Mouse (Mus musculus) cerebral cortex, adult 2 months (tissue): ENCODE results near the gene Cebpzos.

ENCODE experiments used
- WGBS: fragments of 180-500 bp; shearing (Covaris S2); methylation state at CpG from one replicate; pipeline ENCODE4 v1.1.7; 2018; 5-methylcytosine and 5-hydroxymethylcytosine counted together

Gene Cebpzos

DNA sequence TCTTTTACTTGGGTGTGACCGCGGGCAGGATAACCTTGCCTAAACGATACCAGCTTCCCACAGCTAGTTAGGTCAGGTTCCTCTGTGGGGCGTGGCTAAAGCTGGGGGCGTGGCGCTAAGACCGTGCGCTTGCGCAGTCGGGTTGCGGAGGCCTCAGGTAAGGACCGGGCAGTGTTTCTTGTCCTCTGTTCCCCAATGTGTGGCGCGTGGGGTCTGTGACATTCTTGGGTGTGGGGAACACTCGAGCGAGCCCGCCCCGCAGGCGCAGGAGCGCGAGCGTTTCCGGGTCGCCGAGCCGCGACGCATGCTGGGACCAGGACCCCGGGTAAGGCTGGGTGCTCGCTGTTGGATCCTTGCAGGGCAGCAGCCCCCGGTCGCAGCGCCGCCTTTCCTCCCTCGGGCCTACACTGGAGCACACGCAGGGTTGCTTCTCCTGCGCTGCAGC, at the start of gene Cebpzos:
Gene Cebpzos (plus strand): TSS at position 132 of the 445 bp plus-strand sequence.
- under 1% methylated on average over 37 of the region's 37 CpGs for WGBS

DNA sequence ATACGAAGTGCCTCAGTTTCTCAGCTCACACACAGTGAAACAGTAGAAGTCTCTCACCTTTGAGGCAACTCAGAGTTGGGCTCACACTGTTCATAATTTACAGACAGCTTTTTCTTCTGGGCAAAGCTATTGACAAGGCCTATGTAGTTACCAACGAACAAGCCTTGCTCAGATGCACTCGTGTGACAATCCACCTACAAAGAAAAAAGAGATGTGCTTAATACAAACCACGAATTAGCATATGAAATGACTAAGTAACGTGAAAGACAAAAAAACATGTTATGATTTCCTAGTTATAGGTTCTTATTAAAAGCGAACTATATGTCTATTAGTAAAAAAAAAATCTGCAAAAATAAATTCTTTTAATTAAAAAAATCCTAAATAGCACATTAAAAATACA, 42.4 kb upstream of the Cebpzos start:
- WGBS: 88% methylated on average over 6 of the region's 6 CpGs

DNA sequence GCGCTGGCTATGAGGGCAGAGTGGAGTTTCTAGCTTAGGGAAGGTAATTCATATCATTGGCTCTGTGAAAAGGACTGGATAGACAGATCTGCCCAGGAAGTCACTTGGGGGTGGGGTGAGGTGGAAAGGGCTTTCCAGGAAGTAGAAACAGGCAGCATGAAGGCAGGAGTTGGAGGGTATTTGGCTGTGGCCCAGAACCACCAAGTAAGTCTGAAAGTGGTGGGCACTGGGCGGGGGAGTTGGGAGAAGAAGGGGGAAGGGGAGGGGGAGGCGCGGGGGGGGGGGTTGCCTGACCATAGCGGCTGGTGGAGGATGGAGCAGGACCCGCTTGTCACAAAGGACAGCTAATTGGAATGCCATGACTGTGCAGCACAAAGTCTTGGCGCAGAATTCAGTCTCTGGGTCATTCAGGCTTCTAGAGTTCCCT, 34.4 kb upstream of the Cebpzos start:
- 8% methylated on average over 6 of the region's 7 CpGs for WGBS

DNA sequence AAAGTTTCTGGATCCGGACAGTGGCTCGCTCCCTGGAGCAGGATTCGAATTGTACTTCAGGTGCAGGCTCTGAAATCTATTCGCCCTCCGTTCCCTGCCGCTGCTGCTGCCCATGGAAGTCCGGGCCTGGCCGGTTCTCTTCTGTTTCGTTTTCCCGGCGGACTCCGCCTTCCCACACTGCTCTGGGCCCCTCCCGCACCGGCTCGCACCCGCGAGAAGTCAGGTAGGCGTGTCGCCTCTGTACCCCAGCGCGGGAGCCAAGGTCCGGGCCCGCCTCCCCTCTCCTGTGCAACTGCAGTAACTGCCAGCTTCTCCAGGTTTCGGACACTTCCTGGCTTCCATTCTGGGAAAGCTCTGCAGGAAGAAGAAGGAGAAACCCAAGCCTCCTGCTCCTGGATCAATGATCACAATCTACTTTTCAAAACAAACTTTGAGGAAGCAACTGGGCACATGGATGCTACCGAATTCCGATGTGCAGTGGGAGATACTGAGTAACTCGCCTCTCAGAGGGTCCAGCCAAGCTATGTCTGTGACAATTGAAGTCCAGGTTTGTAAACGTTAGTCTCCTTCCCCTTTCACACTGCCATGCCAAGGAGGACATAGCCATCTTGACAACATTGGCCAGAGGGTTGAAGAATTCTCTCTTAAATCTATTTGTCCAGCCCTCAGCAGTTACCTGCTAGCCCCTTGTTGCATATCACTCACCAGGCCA, 33.7 kb upstream of the Cebpzos start, which contains the start of gene Eif2ak2:
Gene Eif2ak2 (minus strand): TSS at position 173 of the 712 bp plus-strand sequence.
- WGBS: 5% methylated on average over 28 of the region's 28 CpGs

DNA sequence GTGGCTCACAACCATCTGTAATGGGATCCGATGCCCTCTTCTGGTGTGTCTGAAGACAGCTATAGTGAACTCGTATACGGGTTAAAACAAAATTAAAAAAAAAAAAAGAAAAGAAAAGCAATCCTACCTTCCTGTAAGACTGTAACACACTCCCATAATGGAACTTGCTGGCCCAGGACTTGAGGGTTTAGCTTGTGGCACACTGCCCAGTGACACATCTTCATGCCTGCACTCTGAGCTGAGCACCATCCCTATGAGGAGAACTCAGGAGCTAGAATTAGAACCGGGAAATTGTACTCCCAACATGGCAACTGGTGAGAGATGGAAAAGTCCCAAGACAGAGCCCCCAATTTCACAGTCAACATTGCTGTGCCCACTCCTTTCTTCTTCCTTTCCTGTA, 33.0 kb upstream of the Cebpzos start:
- 86% methylated on average over 4 of the region's 4 CpGs for WGBS

DNA sequence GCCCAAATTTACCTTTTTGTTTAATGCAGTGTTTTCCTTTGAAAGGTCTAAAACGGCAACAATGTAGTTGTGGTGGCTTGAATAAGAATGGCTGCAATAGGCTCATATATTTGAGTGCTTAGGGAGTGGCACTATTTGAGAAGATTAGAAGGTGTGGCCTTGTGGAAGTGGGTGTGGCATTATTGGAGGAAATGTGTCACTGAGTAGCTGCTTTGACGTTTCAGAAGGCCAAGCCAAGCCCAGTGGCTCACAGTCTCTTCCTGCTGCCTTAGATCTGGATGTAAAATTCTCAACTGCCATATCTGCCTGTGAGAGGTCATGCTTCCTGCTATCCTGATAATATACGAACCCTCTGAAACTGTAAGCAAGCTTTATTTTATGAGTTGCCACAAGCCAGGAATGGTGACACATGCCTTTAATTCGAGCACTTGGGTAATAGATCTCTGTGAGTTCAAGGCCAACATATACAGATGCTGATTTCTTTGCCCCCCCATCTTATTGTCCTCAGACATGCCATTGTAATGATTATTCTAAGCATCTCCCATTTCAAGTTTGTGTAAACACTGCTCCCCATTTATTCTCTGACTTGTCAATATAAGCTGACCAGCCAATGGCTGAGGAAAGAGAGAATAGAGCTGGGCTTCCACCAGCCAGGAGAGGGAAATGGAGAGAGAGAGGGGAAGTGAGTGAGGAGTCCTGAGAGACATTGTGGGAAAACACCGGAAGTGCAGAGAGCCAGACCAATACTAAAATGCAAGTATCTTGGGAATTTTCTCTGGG, 30.8 kb upstream of the Cebpzos start:
- WGBS: 83% methylated on average over 5 of the region's 5 CpGs

DNA sequence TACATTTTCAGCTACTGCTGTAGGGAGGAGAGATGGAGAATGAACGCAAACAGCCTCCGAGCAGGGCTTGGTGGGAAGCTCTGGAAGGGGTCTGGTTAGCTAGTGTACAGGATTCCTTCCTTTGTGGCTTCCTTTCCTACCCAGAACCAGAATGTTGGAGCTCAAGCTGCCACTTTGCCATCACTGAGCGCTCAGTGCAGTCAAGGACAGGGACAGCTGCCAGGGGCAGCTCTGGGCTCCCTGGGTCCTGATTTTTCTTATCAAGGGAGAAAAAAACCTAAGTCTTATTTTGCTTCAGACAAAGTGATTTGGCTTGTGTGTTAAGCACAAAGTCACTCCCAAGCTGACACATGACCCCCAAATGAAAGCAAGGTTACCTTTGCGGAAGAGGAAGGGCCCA, 27.7 kb upstream of the Cebpzos start:
- 89% methylated on average over 4 of the region's 4 CpGs for WGBS

DNA sequence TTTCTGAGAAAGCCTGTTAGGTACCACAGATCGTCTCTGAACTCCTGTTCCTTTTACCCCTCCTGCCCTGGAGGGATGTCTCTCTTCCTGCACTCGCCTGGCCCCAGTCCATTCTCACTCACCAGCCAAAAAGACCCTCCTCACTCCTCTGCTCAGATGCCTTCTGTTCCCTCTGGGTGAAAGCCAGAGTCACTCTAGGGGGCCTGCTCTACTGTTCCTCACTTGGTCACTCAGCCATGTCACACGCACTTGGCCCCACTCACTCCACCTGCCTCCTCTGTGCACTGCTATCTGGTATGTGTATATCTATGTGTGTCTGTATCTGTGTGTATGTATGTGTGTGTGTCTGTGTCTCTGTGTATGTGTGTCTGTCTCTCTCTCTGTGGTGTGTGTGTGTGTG, 27.1 kb upstream of the Cebpzos start:
- 63% methylated on average over 3 of the region's 3 CpGs for WGBS

DNA sequence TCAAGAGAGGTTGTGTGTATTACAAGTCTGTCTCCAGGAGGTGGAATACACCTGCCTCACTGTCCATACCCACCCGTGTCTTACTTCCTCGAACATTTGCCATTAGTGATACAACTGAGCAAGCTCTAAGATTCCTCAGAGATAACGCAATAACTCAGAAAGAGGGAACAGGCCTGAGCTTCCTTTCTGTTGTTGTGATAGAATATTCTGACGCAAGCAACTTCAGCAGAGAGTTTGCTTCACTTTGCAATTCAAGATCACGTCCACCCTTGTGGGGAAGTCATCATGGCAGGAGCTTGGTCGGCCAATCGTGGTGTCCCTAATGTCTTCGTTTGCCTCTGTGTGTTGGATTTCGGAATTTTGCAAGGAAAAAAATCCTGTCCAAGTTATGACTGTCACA, 25.3 kb upstream of the Cebpzos start:
- 83% methylated on average over 9 of the region's 9 CpGs for WGBS

DNA sequence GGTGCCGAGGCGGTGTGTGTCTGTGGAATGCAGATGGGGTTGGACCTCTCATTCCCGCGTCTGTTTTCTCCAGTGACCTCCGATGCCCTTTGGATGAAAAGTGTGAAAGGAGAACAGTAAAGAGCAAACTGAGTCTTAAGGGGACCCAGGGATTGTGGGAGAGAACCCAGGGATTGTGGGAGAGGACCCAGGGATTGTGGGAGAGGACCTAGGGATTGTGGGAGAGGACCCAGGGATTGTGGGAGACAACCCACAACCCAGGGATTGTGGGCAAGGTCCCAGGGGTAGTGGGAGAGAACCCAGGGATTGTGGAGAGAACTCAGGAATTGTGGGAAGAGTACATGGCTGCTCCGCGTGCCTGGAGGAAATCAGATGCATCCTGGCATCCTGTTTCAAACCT, 21.3 kb upstream of the Cebpzos start:
- 78% methylated on average over 7 of the region's 7 CpGs for WGBS

DNA sequence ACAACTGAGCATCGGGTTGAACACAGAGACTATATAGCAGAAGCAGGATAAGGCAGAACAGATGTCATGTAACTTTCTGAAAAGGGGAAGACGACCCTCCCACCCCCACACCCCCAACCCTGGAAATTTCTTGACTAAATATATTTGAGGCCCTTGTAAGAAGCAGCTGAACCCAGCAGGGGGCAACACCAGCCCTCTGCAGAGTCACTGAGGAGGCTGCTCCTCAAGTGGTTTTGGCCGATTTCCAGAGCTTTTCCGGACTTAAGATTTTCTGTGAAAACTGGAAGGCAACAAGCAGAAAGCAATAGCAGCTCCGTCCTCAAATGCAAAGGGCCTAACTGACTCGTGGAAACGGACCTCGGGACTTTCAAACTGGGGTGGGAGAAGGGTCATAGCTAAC, 20.9 kb upstream of the Cebpzos start:
- 12% methylated on average over 8 of the region's 8 CpGs for WGBS

DNA sequence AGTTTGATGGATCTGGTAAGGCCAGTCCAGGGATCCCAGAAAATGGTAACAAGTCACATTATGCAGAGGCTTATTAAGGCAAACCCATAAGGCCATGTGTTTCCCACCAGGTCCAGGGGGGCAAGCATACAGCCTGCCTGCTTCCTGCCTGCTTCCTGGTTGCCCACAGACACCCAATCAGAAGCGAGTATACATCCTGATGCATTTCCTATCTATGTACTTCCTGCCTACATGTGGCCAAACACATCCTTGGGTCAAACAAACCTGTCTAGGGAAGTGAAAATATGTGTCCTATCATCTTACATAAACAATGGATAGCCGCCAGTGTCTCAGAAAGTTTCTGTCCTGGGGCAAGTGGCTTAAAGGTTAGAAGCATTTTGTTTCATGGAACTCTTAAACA, 13.1 kb upstream of the Cebpzos start:
- 80% methylated on average over 2 of the region's 2 CpGs for WGBS

DNA sequence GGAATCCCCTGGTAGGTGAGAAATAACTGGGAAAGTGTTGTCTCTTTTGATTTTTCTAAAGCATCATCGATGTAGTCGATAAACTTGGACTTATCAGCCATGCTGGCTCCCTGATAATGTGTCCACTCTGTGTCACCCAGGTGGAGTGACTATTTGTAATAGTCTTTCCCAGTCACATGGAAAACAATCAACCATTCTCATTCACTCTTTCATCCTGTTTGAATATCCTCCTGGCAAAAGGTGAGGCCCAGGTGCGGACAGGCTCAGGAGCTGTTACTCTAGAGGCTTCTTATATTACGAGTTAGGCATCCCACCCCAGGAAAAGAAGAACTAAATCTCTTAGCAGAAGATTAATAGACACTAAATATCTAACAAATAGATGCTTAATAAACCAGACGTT, 9.4 kb upstream of the Cebpzos start, which contains the start of gene Sult6b1:
Gene Sult6b1 (minus strand): TSS at position 101 of the 400 bp plus-strand sequence.
- WGBS: 96% methylated on average over 5 of the region's 5 CpGs

DNA sequence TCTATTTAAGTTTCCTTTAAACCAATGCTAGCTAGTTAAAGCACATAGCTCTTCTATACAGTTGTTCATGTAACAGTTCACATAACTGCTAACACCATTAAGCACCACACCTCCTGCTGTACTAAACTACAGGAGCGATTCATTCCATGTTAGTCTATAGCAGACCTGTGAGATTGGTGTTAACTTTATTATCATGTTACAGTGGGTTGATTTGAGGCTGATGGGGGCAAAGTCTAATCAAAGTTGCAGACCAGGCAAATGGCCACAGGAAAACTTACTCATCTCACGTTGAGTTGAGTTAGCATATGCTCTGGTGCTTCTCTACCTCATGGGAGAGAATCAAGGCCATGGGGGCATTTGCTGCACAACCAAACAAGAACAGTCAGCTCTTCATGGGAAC, 6.9 kb upstream of the Cebpzos start:
- 73% methylated on average over 2 of the region's 2 CpGs for WGBS

DNA sequence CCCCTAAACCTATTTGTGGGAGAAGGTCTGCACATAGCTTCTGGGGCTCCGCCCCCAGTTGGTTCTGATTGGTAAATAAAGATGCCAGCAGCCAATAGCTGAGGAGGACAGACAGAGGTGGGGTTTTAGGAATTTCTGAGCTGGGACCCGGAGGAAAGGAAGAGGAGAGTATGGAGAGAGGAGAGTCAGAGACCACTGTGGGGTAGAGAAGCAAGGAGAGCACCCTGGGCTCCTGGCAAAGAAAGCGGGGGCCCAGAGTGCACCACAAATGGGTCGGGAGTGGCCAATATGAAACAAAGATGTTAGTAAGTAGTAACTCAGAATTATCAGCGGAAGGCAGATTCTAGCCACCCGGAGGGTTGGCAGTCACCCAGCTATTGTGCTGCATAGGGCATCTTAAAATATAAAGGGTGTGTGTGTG, 3.4 kb upstream of the Cebpzos start:
- WGBS: 25% methylated on average over 6 of the region's 6 CpGs

DNA sequence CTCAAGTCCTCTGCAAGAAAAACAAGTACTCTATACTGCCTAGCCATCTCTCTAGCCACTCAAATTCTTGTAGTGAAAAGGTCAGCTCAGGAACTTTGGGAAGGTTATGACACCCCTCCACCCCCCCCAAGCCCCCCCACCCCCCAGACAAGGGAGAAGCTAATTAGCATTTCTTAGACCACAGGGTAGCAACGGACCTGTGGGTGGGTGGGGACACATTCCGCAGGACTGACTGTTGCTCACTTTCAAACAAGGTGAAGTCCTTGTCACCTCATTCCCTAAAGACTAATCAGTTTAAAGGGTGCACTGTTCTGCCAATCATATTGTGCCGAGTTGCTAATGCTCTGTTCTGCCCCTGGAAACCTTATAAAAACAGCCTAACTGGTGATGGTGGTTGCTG, 2.4 kb upstream of the Cebpzos start:
- 66% methylated on average over 3 of the region's 3 CpGs for WGBS

DNA sequence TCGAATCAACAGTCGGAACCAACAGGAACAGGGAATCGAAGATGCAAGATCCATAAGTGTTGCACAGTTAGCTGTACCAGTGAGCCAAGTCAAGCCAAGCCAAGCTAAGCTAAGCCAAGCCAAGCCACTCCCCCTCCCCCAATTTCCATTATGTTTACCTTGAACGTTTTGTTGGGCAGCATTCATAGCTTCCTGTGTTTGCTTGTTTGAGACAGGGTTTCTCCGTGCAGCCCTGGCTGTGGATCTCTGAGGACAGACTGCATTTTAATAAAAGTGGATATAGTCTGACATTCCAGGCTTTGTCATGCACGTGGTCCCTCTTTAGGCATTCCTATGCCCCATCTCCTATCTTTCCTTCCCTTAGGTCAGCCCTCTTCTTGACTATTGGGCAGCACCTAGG, 528 bp upstream of the Cebpzos start:
- 29% methylated on average over 6 of the region's 6 CpGs for WGBS

DNA sequence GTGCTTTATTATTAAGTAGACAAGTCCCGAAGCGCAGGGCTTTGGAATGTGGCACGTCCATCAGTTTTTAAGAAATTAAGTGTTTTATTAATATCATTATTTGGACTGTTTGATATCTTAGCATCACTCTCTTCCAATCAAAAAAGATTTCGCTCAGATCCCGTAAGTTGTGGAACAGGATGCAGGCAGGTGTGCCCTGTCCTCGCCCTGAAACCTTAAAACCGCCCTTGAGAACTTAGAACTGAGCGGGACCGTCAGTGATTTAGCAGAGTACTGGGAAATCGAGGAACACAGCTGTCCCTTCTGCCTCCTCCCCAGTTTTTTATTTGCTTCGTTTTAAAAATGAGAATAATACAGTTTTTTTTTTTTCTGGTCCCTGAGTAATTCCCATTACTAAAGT, 599 bp downstream of the Cebpzos start:
- WGBS: under 1% methylated on average over 11 of the region's 11 CpGs

DNA sequence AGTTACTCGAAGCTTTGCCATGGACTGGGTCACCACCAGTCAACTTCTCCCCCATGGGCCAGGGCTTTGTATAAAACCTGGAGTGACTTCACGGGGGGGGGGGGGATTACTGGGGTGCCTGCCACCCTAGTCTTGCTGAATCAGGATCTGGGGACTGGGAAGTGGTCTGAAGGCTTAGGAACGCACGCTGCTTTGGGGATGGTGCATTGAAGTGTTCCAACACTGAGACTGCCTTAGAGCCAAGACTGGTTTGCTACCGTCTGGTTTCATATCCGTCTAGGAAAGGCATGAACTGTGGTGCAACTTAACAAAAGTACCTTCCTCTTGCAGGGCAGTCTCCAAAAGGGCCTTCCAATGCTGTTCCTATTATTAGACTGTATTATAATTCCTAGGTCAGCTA, 1.4 kb downstream of the Cebpzos start:
- 22% methylated on average over 6 of the region's 6 CpGs for WGBS

DNA sequence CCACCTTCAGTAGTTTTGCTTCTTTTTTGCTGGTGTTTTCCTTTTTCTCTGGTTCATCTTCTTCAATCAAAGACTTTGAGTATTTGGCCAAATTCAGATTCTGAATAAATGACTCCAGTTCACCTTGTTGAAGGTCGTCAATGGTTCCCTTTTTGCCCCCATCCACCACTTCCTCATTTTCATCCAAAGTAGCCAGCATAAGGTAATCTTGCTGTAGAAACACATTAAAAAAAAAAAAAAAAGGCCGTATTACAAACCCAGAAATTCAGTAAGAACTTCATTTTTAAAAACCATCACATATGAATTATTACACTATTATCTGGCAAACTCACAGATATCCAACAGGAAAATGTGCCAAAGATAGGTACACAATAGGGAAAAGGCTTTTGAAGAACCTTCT, 19.6 kb downstream of the Cebpzos start:
- 78% methylated on average over 2 of the region's 2 CpGs for WGBS

DNA sequence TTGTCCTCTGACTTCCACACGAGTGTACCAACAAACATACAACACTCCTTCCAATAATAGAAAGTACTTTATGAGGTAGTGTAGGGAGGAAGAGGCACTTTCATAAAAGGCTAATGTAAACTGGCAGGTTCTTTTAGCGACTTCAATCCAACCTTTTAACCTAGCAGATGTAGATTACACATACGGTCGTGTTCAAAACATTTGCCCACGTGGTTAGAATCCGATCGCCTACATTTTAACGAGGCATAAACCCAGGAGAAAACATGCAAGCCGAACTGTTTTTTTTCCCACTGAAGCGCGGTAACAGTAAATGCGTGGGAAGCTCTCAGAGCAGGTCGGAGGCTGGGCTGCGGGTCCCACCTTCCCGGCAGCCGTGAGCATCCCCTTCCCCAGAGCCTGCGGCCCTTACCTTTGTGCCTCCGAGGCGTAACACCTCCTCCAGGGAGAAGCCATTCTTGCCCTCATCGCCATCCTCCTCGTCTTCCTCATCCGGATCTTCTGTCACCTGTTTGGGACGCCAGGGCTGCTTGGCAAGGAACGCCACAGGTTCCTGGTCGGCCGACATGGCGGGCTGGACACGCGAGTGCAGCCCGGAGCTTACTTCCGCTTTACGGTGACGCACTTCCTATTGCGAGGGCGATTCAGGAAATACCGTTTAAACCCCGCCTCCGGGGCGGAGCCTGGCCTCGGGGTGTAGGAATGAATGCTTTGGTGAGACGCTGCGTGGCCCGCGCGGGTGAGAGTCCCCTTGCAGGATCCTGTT, 20.3 kb downstream of the Cebpzos start, which contains the start of the genes Cebpz and Ndufaf7:
Gene Cebpz (minus strand): TSS at position 601 of the 763 bp plus-strand sequence.
Gene Ndufaf7 (plus strand): TSS at position 671 of the 763 bp plus-strand sequence.
- under 1% methylated on average over 45 of the region's 45 CpGs for WGBS

DNA sequence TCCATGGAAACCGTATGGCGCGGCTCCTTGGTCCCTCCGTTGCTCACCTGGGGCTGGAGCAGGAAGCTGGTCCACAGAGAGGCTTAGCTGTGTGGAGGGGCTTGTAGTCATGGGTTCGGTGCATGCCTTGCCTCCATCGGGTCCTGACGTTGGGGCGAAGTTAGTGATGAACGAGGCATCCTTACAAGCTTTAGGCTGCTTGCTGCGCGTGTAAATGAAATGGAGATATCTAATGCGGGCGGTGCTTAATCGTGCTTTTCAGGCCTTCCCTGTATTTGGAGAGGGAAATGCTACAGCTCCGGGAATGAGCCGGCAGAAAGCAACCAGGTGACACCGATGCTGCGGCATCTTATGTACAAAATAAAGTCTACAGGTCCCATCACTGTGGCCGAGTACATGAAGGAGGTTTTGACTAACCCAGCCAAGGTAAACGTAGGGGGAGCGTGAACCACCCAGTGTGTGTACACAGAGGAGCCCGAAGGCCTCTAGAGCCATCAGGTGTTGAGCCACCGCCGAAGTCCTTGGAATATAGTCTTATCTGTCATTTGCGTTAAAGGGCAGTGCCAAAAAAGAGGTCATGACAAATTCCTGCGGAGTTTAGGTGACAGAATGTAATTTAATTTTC, 21.0 kb downstream of the Cebpzos start:
- WGBS: 3% methylated on average over 26 of the region's 26 CpGs
